ENCODE assay signal across 8 mouse cellular contexts in the genomic region with DNA sequence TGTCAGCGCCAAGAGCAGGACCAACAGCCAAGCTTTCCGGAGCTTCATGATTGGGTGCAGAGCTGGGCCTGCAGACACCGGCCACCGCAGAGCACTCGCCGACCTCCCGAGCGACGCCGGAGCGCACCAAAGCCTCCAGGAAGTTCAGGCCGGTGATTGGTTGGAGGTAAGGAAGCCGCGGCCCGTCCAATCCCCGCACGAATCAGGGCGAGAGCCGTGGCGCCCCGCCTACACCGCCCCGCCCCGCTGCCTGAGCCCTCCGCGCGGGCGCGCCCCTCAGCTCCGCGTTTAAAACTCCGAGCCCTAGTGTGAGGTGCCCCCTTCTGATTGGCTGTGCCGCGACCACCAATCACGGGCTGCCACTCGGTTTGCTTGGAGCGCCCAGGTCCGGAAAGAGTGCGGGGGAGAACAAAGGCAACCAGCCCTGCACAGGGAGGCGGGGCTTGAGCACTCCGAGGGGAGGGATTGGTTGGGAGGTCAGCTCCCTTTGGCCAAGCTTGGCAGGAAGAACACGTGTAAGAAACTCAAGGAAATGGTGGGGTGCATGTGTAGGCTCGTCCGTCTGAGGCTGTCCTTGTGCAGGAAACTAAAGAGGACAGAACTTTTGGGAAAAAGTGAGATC. TPM values are rescaled to one million over a fixed set of nuclear protein-coding genes. Genes with fewer than 3 reads are reported as not detected.
DNase-seq lines count a peak whose midpoint lies in the region; ATAC-seq lines count a peak whose summit lies in the region.

A gene (minus strand): TSS at position 174 of the 622 bp plus-strand sequence.

- DNase-seq in R1 (ENCODE audit: low read depth, low spot score): peak; percentile 100
- peak; percentile 97 to 98 for DNase-seq in cerebellum, postnatal 25 days
- peak; percentile 94 to 97 for DNase-seq in frontal cortex, postnatal 25 days (ENCODE audit: low spot score in 2 of 2)
- DNase-seq in hindbrain, embryonic 14.5 days (ENCODE audit: low spot score): peak; percentile 96
- peak; percentile 98 to 99 for DNase-seq in layer of hippocampus, postnatal 36 days
- peak; percentile 99 for DNase-seq in lung, postnatal 36 days
- DNase-seq in retina, postnatal 1 day: peak; percentile 100
- peak; percentile 88 to 98 for DNase-seq in urinary bladder, adult 18-20 months (ENCODE audit: low spot score in 2 of 2)

- WGBS in hindbrain, embryonic 14.5 days: under 1% methylated on average over 44 of the region's 44 CpGs

- peaks cover 12% of the 10 kb centered on the region for H3K36me3 ChIP-seq in hindbrain, embryonic 14.5 days (replicated peaks; ENCODE audit: control insufficient read depth, insufficient read depth)

- H3K27ac ChIP-seq in hindbrain, embryonic 14.5 days: peak within 1 kb of the TSS; percentile 91

- H3K4me1 ChIP-seq in hindbrain, embryonic 14.5 days (replicated peaks; ENCODE audit: control insufficient read depth, insufficient read depth, low read length): peaks cover 31% of the 10 kb centered on the region

- peak within 1 kb of the TSS; percentile 89 for H3K9ac ChIP-seq in hindbrain, embryonic 14.5 days

- H3K27me3 ChIP-seq in hindbrain, embryonic 14.5 days (ENCODE audit: control insufficient read depth, insufficient read depth, low read length): no peaks in the 10 kb centered on the region

- peak within 1 kb of the TSS; percentile 63 for H3K4me2 ChIP-seq in hindbrain, embryonic 14.5 days (replicated peaks)

- ATAC-seq in hindbrain, embryonic 14.5 days (ENCODE audit: low FRiP score): peak; percentile 100

- peak within 1 kb of the TSS; percentile 74 for H3K4me3 ChIP-seq in hindbrain, embryonic 14.5 days (replicated peaks; ENCODE audit: low read length)

- no peaks in the 10 kb centered on the region for H3K9me3 ChIP-seq in hindbrain, embryonic 14.5 days (ENCODE audit: control insufficient read depth, low read length)

RNA-seq across cellular contexts. Expression of the gene that starts here (rescaled TPM):
- 149 and 168 TPM in 2 replicates for polyA plus RNA-seq in hindbrain, embryonic 14.5 days (2014; fragmentation: Nextera tagmentation; extraction: Ambion mirVana)
- 10 to 100 TPM; 76.7 to 99.9 TPM for total RNA-seq in layer of hippocampus, postnatal 36 days (2021)

Comparison
In these comparisons a context has a peak if more than half of its experiments do, and no peak if none do; other contexts are left out.
1. Peak in every context shown above with its lines: DNase-seq, ATAC-seq, H3K4me3 ChIP-seq and H3K27ac ChIP-seq.